Mouse (Mus musculus) CD4-positive, CD25-positive, alpha-beta regulatory T cell, adult 2 months (primary cell): Measurements from ENCODE around the gene Ebf3.

Source experiments
- DNase-seq: peaks from one replicate; pipeline ENCODE4 v3.0.0-alpha.2; 2012; ENCODE audit warnings: low read depth, low spot score

The Ebf3 gene

DNA sequence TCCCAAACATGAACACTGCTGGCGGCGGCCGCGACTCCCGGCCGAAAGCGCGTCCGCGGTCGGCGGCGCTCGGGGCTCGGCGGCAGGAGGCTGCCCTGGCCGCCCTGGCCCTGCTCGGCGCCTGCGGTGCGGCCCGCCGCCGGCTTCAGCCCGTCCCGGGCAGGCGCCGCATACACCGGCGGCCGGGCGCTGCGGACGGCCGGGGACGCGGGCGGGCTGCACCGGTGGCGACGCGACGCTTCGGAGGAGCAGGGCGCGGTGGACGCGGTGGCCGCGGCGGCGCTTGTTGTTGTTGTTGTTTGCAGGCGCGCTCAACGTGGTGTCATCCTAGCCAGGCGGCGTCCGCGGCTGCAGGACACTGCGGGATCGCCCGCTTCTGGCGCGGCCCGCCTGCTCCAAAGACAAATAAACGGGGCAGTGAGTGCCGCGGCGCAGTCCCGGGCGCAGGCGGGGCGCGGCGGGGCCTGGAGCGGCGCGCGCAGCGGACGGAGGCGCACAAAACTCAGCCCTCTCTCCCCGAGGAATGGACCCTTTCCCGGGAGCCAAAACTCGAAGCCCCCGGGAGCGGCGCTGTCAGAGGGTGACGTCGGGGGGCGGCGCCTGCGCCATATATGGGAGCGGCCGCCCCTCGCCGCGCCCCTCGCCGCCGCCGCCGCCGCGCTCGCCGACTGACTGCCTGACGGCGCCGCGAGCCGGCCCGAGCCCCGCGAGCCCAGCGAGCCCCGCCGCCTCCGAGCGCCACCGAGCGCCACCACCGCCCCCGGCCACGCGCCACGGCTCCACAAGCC, at the start of gene Ebf3:
Gene Ebf3 (minus strand): TSS at position 542 of the 788 bp plus-strand sequence.
- DNase-seq: peak; percentile 54

DNA sequence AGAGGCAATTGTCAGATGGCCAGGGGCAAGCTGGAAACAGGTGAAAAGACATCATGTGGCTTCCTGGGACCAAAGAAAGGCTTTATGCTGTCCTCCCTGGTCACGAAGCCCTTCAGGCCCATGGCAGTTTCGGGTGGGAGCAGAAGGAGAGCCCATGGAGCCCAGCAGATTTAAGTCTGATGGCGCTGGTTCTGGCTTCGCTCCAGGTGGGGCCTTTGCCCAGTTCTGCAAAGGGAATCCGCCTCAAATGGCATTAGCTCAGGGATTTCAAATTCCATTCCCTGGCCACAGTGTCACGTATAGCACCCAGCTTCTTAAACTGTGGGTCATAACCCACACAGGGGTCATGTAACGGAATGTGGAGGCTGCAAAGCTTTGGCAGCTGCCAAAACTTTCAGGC, 32.6 kb upstream of the Ebf3 start:
- no peak for DNase-seq

- no peak for DNase-seq
Measured at GRCm38 (mm10) chr7:137346068-137346467, 31.8 kb upstream of the Ebf3 start.

DNA sequence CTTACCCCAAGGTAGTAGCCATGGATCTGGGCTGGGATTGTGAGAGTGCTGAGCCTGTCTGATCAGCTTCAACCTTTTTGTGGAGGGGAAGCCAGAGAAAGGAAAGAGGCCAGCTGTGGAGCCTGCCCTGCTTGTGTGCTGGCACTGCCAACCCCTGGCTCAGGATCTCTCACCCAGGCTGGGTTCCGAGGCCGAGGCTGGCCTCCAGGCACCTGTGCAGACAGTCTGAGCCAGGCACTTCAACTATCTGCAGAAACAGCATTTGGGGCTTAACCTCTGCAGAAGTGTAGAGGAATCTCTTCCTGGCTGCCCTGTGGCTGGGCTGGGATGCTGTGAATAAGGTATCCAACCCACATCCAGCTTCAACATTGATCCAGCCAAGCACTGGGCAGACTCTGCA, 19.7 kb upstream of the Ebf3 start:
- DNase-seq: no peak

- no peak for DNase-seq
Measured at GRCm38 (mm10) chr7:137322926-137323325, 8.7 kb upstream of the Ebf3 start.

DNA sequence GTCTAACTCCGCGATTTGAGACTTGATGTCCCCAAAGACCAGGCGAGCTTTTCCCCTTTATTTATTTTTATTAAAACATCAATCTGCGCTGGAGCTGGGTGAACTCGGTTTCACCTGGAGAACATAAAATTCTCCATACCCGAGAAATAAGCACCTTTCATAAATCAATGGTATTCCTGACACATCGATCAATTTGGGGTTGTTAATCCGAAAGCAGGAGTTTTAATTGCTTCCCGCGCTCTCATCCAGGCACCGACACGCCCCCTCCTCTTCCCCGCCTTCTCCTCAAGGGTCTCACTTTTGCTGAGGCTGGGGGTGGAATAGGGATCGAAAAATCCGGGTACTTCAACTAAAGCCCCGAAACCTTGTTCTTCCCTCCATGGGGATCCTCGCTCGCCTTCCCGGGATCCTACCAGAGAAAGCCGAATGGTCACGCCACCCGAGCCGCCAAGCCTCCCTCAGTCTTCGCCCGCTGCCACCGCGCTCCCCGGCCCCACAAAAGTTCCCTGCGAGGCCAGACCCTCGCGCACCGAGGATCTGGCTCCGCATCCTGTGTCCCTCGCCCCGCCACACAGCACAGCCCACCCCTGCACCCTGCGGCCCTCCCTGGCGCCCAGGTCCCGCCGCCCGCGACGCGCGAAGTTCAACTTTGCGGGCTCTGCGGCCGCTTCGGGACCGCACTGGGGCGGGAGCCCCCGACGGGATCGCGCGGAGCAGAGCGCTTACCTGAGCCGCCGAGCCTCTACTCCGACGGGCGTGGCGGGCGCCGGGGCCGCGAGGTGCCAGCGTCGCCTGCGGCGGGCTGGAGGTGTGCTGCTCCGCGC, 7.9 kb upstream of the Ebf3 start:
- no peak for DNase-seq

- DNase-seq: peak; percentile 27
Measured at GRCm38 (mm10) chr7:137321141-137321813, 7.0 kb upstream of the Ebf3 start.

DNA sequence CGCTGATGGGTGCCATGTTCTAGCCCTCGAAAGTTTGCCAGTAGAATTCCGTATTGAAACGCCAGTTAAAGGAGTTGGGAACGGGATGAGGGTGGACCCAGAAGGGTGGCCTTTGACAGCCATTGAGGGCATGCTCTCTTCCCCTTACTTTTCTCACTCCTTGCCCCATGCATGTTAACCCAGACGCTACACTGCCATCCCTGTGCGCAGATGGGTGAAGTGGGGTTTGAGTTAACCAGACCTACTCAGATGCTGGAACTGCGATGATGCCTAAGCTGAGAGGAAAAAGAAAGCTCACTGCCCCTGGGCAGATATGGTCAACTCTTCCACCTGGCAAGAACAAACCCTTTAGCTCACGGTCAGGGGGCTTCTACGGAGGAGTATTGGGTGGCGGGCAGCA, 6.1 kb upstream of the Ebf3 start:
- DNase-seq: no peak

- DNase-seq: peak; percentile 26
Measured at GRCm38 (mm10) chr7:137318924-137319885, 5.0 kb upstream of the Ebf3 start.

GRCm38 (mm10) chr7:137318383-137318775, 4.1 kb upstream of the Ebf3 start:
- DNase-seq: no peak

GRCm38 (mm10) chr7:137317659-137318382, 3.6 kb upstream of the Ebf3 start:
- no peak for DNase-seq

DNA sequence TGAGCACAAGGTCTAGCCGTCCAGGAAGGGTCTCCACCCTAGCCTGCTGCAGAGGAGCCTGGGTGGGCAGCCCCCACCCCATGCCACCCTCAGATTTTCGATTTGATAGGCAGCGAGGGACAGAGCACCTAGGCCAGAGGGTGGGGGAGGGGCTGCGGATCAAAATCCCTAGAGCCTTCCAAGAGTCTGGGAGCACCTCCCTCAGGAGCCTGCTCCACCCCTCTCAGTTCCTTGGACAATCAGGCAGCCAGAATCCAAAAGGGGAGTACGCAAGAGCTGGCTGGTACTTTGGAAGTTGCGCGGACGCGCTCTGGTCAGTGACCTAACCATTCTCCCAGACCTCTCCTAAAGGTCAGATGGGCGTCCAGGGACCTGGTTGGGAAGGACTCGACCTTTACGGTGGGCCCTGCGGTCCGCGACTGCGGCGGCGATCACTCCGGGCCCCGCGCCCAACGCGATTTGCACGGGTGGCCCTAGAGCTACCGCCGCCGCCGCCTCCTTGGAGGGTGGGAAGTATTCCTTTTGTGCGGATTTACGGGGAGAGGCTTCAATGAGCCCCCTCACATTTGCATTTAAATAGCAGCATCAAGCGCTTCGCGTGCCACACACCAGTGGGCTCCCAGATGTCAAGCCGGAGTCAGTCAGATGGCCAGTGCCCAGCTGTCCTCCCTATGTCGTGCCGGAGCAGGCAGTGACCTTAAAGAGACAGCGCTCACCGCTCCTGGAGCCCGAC, 2.8 kb upstream of the Ebf3 start:
- DNase-seq: no peak

- no peak for DNase-seq
Measured at GRCm38 (mm10) chr7:137316181-137316925, 2.1 kb upstream of the Ebf3 start.

DNA sequence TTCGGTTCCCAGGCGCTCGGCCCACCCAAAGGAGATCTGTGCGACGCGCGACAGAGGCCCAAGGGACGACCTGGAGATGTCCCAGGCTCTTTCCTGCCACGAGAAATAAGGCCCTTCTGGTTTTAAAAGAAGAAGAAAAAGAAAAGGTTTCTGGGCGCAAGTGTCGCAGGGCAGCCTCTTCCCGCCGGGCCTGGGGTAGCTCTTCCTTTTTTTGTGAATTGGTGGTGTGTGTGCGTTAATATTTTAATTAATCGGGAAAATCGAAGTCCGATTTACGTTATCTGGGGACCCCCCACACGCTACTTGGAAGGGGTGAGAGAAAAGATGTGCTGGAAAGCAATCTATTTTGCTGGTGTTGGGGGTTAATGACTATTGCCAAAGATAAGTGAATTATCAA, 1.3 kb upstream of the Ebf3 start:
- no peak for DNase-seq

- DNase-seq: no peak
Measured at GRCm38 (mm10) chr7:137314710-137315543, 682 bp upstream of the Ebf3 start.

- no peak for DNase-seq
Measured at GRCm38 (mm10) chr7:137313183-137313903, 902 bp downstream of the Ebf3 start.

DNA sequence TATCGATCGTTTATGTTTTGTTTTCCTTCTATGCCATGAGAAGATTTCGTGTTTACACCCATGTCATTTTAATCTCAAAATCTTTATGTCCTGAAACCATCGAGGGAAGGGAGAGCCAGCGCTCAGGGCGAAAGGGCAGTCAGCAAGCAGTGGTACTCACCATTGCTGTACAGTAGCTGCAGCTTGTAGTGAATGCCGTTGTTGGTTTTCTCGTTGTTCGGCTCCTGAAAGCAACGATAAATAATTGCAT, 1.4 kb downstream of the Ebf3 start:
- DNase-seq: no peak
